Mouse (Mus musculus): ENCODE data around the gene Vmn2r4.
"Not testable (repeated sequence)": the region's sequence is repeated elsewhere in the genome, so short reads cannot be mapped to it uniquely, and the experiment has no call there.

The Vmn2r4 gene

DNA sequence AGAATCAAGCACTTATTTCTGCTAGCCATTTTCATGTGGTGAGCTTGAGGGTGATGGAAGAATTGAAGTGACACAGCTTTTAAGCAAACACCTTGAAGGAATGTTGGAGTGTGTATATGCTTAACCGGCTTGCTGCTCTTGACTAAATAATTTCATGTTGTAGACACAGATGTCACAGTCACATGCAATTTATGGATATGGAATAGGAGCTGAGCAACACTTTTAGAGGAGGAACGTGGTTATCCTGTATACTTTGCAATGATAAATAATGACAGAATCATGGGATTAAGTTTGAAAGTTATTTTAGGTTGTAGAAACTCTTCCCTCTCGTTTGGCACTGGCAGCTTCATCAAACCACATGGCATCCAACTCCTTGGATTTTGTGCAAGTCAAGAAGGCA lies at the start of gene Vmn2r4:
Vmn2r4 (minus strand) TSS at position 101 of the 400 bp plus-strand sequence.
- not testable (repeated sequence) for DNase-seq

DNA sequence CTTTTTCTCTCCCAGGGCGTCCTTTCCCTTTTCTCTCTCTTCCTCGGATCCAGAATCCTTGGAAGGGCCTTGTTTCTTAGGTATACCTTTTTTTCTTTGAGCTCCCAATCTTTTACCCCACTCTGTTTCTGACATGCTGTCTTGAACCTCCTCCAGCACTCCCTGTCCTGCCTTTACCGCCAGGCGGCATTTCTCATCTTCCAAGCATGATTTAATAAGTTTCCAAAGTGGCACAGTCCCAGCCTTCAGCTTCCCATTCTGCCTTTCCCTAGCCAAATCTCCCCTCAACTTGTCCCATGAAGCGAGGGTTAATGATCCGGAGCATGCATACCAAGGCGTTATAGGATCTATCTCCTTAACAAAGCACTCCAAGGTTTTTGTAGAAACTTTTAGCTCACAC lies 19.1 kb upstream of the Vmn2r4 start:
- peak; percentile 5 for DNase-seq

DNA sequence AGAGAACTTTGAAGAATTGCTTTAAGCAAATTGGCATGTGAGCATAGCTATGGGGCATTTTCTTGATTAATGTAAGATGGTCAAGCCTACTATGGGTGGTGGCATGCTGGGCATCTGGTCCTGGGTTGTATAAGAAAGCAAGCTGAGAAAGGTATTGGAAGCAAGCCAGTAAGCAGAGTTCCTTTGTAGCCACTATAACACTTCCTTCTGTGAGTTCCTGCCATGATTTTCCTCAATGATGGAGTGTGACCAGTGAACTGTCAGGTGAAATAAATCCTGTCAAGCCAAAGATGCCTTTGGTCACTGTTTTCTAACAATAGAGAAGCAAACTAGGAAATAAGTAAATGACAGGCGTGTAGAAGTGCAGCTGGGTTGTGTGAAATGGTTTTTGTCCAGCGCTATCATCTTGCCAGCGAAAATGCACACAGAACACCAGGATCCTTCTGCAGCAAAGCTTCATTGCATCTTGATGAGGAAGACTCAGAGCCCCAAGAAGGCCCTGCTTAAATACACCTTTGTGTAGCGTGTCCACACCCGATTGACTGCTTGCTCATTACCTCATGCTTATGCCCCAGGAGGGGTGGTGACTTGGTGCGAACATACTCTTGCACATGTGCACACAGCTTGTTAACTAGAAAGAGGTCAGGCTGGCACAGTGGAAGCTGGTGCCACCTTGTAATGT lies 13.1 kb upstream of the Vmn2r4 start:
- not testable (repeated sequence) for DNase-seq

DNA sequence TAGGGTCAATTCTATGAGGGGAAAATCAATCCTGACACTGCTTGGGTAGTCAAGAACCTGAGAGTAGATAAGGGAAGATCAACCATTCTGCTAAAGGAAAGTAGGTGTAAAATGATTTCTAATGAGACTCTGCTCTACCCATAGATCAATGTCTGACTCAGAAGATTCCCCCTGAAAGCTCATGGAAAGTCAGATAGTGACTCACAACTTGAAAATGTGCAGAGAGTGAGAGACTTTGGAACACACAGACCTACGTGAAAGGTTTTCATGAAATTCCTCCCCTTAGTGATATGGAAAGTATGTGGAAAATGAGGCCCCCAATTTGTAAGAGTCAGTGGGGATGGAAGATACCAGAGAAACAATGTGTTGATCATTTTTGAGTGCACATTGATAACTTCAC lies 7.0 kb upstream of the Vmn2r4 start:
- not testable (repeated sequence) for DNase-seq

DNA sequence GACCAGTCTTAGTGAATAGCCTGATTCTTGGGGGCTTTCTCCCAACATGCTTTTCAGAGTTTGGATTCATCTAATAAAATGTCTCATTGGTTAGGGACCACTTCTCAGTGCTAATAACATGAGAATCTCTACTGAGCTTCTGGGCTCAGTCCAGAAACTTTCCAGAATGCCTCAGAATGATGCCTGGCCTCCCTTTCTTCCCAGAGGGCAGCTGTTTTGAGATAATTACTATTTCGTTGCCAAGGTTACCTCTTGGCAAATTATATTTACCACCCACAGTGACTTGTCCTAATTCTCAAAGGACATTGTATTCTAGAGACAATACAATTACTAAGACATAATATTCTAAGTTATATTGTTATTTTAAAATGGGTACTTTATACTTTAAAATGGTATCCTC lies 2.3 kb upstream of the Vmn2r4 start:
- not testable (repeated sequence) for DNase-seq

DNA sequence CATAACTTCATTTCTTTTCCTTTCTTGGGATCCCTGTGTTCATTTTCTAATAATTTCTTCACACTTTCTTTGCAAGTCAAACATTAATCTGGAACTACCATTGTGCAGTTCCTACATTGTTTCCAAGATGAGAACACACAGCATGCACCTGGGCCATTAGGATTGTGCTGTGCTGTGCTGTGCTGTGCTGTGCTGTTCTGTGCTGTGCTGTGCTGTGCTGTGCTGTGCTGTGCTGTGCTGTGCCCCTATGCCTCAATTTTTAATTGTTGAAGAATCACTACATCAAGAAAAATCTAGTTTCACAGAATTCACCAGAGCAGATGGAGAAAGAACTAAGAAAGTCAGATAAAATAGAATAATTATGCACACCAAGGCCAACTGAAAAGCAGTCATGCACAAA lies 915 bp downstream of the Vmn2r4 start:
- not testable (repeated sequence) for DNase-seq

DNA sequence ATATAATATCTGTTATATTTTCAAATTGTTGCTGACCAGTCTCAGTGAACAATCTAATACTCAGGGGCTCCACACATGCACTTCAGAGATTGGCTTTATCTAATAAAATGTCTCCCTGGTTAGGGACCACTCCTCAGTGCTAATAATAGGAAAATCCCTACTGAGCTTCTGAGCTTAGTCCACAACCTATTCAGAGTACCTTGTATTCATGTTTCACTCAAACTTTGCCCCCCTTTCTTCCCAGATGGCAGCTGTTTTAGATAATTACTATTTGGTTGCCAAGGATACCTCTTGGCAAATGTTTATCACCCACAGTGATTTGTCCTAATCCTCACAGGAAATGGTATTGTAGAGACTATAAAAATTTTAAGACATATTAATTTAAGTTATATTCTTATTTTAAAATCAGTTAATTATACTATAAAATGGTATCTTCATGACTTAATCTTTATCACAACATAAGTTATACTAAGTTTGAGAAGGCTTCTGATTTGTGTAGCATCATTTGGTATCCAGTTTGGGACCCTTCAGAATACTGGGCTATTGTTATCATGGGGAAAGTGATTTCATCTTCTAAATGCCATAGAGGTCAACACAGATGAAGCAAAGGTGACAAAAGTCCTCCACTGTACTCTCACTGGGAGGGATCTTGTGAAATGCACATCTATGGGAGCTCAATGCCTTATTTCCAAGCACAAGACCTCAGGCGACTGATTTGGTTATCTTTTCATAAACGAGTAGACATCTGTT lies 55.7 kb downstream of the Vmn2r4 start:
- DNase-seq = no peak

Measured in kidney, postnatal 10 days (tissue).